Mouse (Mus musculus) lung, adult 2 months (tissue): ENCODE data around the gene Nfatc3. TPM values are rescaled to one million over a fixed set of nuclear protein-coding genes. Genes with fewer than 3 reads are reported as not detected.

Experiments used
- DNase-seq: peaks from one replicate; pipeline ENCODE4 v3.0.0; 2022
- H3K4me1 ChIP-seq: fragments of 200-500 bp; 2 replicates; pipeline ENCODE4 v1.6.1; 2011; ENCODE audit warnings: low read length; ENCODE audit not compliant: control insufficient read depth, insufficient read depth
- H3K4me3 ChIP-seq: fragments of 200-500 bp; replicated peaks from 2 replicates; pipeline ENCODE3; 2011; ENCODE audit warnings: low read depth, mild to moderate bottlenecking, control low read depth, low read length; ENCODE audit errors: extremely low read depth
- CTCF ChIP-seq: fragments of 200-500 bp; IDR thresholded peaks from 2 replicates; pipeline ENCODE4 v1.5.1; 2011; ENCODE audit warnings: mild to moderate bottlenecking, low read length, control low read depth; ENCODE audit not compliant: insufficient read depth
- POLR2A ChIP-seq: fragments of 200-500 bp; IDR thresholded peaks from 2 replicates; pipeline ENCODE4 v1.6.1; 2011; ENCODE audit warnings: low read depth, mild to moderate bottlenecking, control low read depth, low read length, borderline replicate concordance; ENCODE audit errors: extremely low read depth
- WGBS: fragments of 180-500 bp; shearing (Covaris S2); methylation state at CpG from one replicate; pipeline ENCODE4 v1.1.7; 2018; 5-methylcytosine and 5-hydroxymethylcytosine counted together
- polyA plus RNA-seq: library from polyadenylated mRNA; depleted of rRNA; stranded (reverse); fragments of >200 nt; gene quantifications from 2 replicates; pipeline ENCODE4 v1.2.3, GENCODE M21; 2012

Gene Nfatc3
- polyA plus RNA-seq, 1 experiment, result 19.9 TPM

- Histone ChIP-seq H3K4me3 (no peak overlapping the region), H3K4me1 (peaks cover 5% of the 10 kb centered on the region)
- 87% methylated on average over 4 of the region's 4 CpGs for WGBS
- TF ChIP-seq CTCF, result no peak
- no peak for TF ChIP-seq POLR2A
- no peak for DNase-seq
Observed at GRCm38 (mm10) chr8:106039605-106040004, 19.0 kb upstream of the Nfatc3 start.

GRCm38 (mm10) chr8:106040218-106040617, 18.4 kb upstream of the Nfatc3 start:
- WGBS, result 73% methylated on average over 4 of the region's 4 CpGs
- TF ChIP-seq POLR2A (no peak), CTCF (no peak)
- DNase-seq, result no peak
- Histone ChIP-seq H3K4me3 (no peak overlapping the region), H3K4me1 (peaks cover 5% of the 10 kb centered on the region)

- peaks cover 5% of the 10 kb centered on the region for H3K4me1 ChIP-seq
- no peak for DNase-seq
- TF ChIP-seq POLR2A (no peak), CTCF (no peak)
- no peak overlapping the region for H3K4me3 ChIP-seq
- WGBS, result 60% methylated on average over 2 of the region's 2 CpGs
Observed at GRCm38 (mm10) chr8:106043055-106043454, 15.6 kb upstream of the Nfatc3 start.

- H3K4me3 ChIP-seq, result no peak overlapping the region
- H3K4me1 ChIP-seq, result peaks cover 5% of the 10 kb centered on the region
- TF ChIP-seq CTCF (no peak), POLR2A (no peak)
- WGBS, result 41% methylated on average over 3 of the region's 3 CpGs
- no peak for DNase-seq
Observed at GRCm38 (mm10) chr8:106044151-106044550, 14.5 kb upstream of the Nfatc3 start.

GRCm38 (mm10) chr8:106046872-106047559, 11.6 kb upstream of the Nfatc3 start:
- no peak for TF ChIP-seq CTCF
- Histone ChIP-seq H3K4me3 (no peak overlapping the region), H3K4me1 (peaks cover 5% of the 10 kb centered on the region)
- WGBS, result 89% methylated on average over 11 of the region's 11 CpGs
- DNase-seq, result no peak

GRCm38 (mm10) chr8:106047854-106048630, 10.6 kb upstream of the Nfatc3 start:
- Histone ChIP-seq H3K4me3 (no peak overlapping the region), H3K4me1 (peaks cover 5% of the 10 kb centered on the region)
- no peak for DNase-seq
- 89% methylated on average over 5 of the region's 5 CpGs for whole genome bisulfite sequencing
- TF ChIP-seq CTCF (no peak), POLR2A (no peak)

GRCm38 (mm10) chr8:106049840-106050239, 8.8 kb upstream of the Nfatc3 start:
- no peak for DNase-seq
- peaks cover 5% of the 10 kb centered on the region; the same call in 1 of the 2 replicates for H3K4me1 ChIP-seq
- no peak overlapping the region for H3K4me3 ChIP-seq
- 91% methylated on average over 6 of the region's 6 CpGs for WGBS
- TF ChIP-seq CTCF, result no peak

GRCm38 (mm10) chr8:106051068-106051467, 7.6 kb upstream of the Nfatc3 start:
- peaks cover 5% of the 10 kb centered on the region; the same call in 1 of the 2 replicates for H3K4me1 ChIP-seq
- WGBS, result 84% methylated on average over 3 of the region's 3 CpGs
- no peak overlapping the region for H3K4me3 ChIP-seq
- TF ChIP-seq CTCF (no peak), POLR2A (no peak)
- DNase-seq, result no peak

- H3K4me3 ChIP-seq, result no peak overlapping the region
Observed at GRCm38 (mm10) chr8:106052510-106053089, 6.0 kb upstream of the Nfatc3 start.

GRCm38 (mm10) chr8:106054190-106054811, 4.3 kb upstream of the Nfatc3 start:
- no peak for DNase-seq
- H3K4me3 ChIP-seq, result no peak overlapping the region
- H3K4me1 ChIP-seq, result peaks cover 5% of the 10 kb centered on the region; the same call in 1 of the 2 replicates
- TF ChIP-seq CTCF (no peak), POLR2A (no peak)
- WGBS, result 35% methylated on average over 6 of the region's 6 CpGs

More at GRCm38 (mm10) chr8:106052510-106053089, 6.0 kb upstream of the Nfatc3 start:
- peaks cover 5% of the 10 kb centered on the region; the same call in 1 of the 2 replicates for H3K4me1 ChIP-seq
- TF ChIP-seq CTCF (no peak), POLR2A (no peak)
- DNase-seq, result no peak
- WGBS, result 84% methylated on average over 9 of the region's 9 CpGs
